Mouse (Mus musculus) midbrain, embryonic 12.5 days (tissue): ENCODE results near the gene Tex16. TPM values are rescaled to one million over a fixed set of nuclear protein-coding genes. Genes with fewer than 3 reads are reported as not detected.

Source experiments
- ATAC-seq: fragments of 200-750 bp; cut with Nextera tagmentation; 2 replicates; pipeline ENCODE4 v1.8.0; 2017; ENCODE audit warnings: low read depth, moderate TSS enrichment, moderate library complexity; ENCODE audit not compliant: low FRiP score
- H3K27ac ChIP-seq: fragments of 300-500 bp; sonication (generic); replicated peaks from 2 replicates; pipeline ENCODE4 v1.5.1; 2016; ENCODE audit warnings: mild to moderate bottlenecking
- H3K27me3 ChIP-seq: fragments of 300-500 bp; sonication (generic); 2 replicates; pipeline ENCODE4 v1.6.1; 2016; ENCODE audit warnings: mild to moderate bottlenecking
- H3K36me3 ChIP-seq: fragments of 300-500 bp; sonication (generic); 2 replicates; pipeline ENCODE4 v1.6.1; 2016
- H3K4me1 ChIP-seq: fragments of 300-500 bp; sonication (generic); 2 replicates; pipeline ENCODE4 v1.6.1; 2016
- H3K4me2 ChIP-seq: fragments of 300-500 bp; sonication (generic); replicated peaks from 2 replicates; pipeline ENCODE4 v1.6.1; 2016; ENCODE audit warnings: mild to moderate bottlenecking, moderate library complexity
- H3K4me3 ChIP-seq: fragments of 300-500 bp; sonication (generic); 2 replicates; pipeline ENCODE4 v1.5.1; 2016; ENCODE audit warnings: mild to moderate bottlenecking
- H3K9ac ChIP-seq: fragments of 300-500 bp; sonication (generic); replicated peaks from 2 replicates; pipeline ENCODE4 v1.6.1; 2016; ENCODE audit warnings: mild to moderate bottlenecking, moderate library complexity
- H3K9me3 ChIP-seq: fragments of 300-500 bp; sonication (generic); 2 replicates; pipeline ENCODE4 v1.6.1; 2016; ENCODE audit warnings: mild to moderate bottlenecking
- WGBS: fragments of 180-500 bp; shearing (Covaris S2); methylation state at CpG from one replicate; pipeline ENCODE4 v1.1.7; 2016; 5-methylcytosine and 5-hydroxymethylcytosine counted together
- polyA plus RNA-seq: library from polyadenylated mRNA; unstranded; fragments of >200 nt; fragmentation: Nextera tagmentation; extraction: Ambion mirVana; gene quantifications from 2 replicates; pipeline ENCODE4 v1.2.1, GENCODE M21; 2016

Gene Tex16
- 0.86 and 2.3 TPM in 2 replicates for polyA plus RNA-seq

DNA sequence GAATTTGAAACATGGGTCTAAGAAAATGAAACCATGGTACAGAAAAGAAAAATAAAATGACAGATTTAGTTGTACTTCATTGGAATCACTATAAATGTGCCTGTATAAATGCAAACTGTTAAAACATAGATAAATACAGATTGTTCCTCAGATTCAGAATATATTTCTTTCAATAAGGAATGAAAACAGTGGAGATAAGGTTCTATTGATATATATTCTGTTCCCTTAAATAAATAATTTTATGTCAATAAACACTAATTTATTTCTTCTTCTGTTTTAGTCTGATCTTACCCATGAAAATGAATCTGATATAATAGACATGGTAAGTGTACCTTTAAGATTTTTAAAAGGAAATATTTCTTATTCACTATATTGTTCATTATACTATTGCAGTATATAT lies at the start of gene Tex16:
Tex16 (plus strand) TSS at position 301 of the 400 bp plus-strand sequence.
- Histone ChIP-seq H3K9me3 (no peaks in the 10 kb centered on the region), H3K4me1 (no peaks in the 10 kb centered on the region), H3K4me2 (no peak within 1 kb of the TSS), H3K27ac (no peak within 1 kb of the TSS), H3K36me3 (no peaks in the 10 kb centered on the region), H3K27me3 (no peaks in the 10 kb centered on the region), H3K9ac (no peak within 1 kb of the TSS), H3K4me3 (no peak within 1 kb of the TSS)
- no peak for ATAC-seq

DNA sequence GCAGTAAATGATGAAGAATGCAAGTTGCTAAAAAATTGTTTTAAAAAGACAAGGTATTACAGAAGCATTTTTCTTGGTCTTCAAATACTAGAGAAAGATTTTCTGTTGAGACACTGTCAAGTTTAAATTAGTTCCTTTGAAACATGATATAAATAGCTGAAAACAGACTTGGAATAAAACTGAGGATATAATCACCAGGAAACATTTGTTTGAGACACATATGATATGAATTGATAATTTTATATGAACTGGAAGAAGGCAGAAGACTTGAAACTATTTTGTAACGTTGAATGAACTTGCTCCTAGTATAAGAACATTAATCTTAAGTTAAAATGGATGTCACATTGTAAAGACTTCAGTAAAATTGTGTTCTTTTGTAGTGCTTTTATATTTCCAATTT lies 11.1 kb upstream of the Tex16 start:
- H3K36me3 ChIP-seq = no peaks in the 10 kb centered on the region
- H3K9me3 ChIP-seq = no peaks in the 10 kb centered on the region
- no peak overlapping the region for H3K4me2 ChIP-seq
- H3K27ac ChIP-seq = no peak overlapping the region
- H3K9ac ChIP-seq = no peak overlapping the region
- H3K27me3 ChIP-seq = no peaks in the 10 kb centered on the region
- WGBS = 40% methylated on average over 1 of the region's 1 CpGs
- no peak for ATAC-seq
- no peak overlapping the region for H3K4me3 ChIP-seq
- no peaks in the 10 kb centered on the region for H3K4me1 ChIP-seq

Other genes starting within 250 kb of the Tex16 start
- gene Gm45194, start 119.6 kb upstream of the Tex16 start, polyA plus RNA-seq = 0.97 and 1.8 TPM in 2 replicates
- not detected in 2 replicates for gene 4933403O08Rik, start 228.0 kb downstream of the Tex16 start, polyA plus RNA-seq